ENCODE assay signal across 8 mouse cellular contexts in genomic region chr2:174077004-174077695, GRCm38 (mm10). TPM values are rescaled to one million over a fixed set of nuclear protein-coding genes. Genes with fewer than 3 reads are reported as not detected.
A peak's percentile ranks its signal among the peaks of the same experiment; 100 is the strongest.
DNase-seq lines count a peak whose midpoint lies in the region; ATAC-seq lines count a peak whose summit lies in the region.

No protein-coding gene starts in this region.

- H3K27me3 ChIP-seq in forebrain, embryonic 15.5 days = no peaks in the 10 kb centered on the region

- DNase-seq in layer of hippocampus, postnatal 10 days (ENCODE audit: low spot score in 2 of 2) = peak; percentile 13 to 37
- no peak for DNase-seq in layer of hippocampus, adult 9-11 months
- DNase-seq in c-Kit-positive CD71-positive TER-119-positive erythroid progenitor cells, embryonic 14.5 days (ENCODE audit: low spot score) = peak; percentile 52
- DNase-seq in kidney, postnatal 10 days = peak; percentile 31
- DNase-seq in spleen, postnatal 36 days (ENCODE audit: low spot score in 2 of 2) = peak; percentile 63 to 67
- no peak for DNase-seq in gastrocnemius, adult 8-10 months (ENCODE audit: low spot score in 2 of 2)

- H3K36me3 ChIP-seq in forebrain, embryonic 15.5 days = no peaks in the 10 kb centered on the region

- peak overlapping the region; percentile 81 for H3K9ac ChIP-seq in forebrain, embryonic 15.5 days (replicated peaks)

- H3K27ac ChIP-seq in forebrain, embryonic 15.5 days (replicated peaks) = peak overlapping the region; percentile 93

- peak overlapping the region; percentile 88 for H3K4me3 ChIP-seq in forebrain, embryonic 15.5 days

- H3K9me3 ChIP-seq in forebrain, embryonic 15.5 days = no peaks in the 10 kb centered on the region

- under 1% methylated on average over 19 of the region's 19 CpGs for WGBS in forebrain, embryonic 15.5 days

- H3K4me1 ChIP-seq in forebrain, embryonic 15.5 days = peaks cover 43% of the 10 kb centered on the region

- ATAC-seq in forebrain, embryonic 15.5 days (replicated peaks) = no peak
- peak; percentile 49 for ATAC-seq in megakaryocyte progenitor cell, adult 5-6 weeks (replicated peaks; ENCODE audit: poor library complexity)

- peak overlapping the region; percentile 83 for H3K4me2 ChIP-seq in forebrain, embryonic 15.5 days (replicated peaks)

RNA-seq across cellular contexts. Expression of gene Stx16, which starts 1.0 kb away (rescaled TPM):
- 10 to 100 TPM; 40.2 to 42.7 TPM for total RNA-seq in layer of hippocampus, postnatal 10 days (2021)
- 17.1 and 17.4 TPM in 2 replicates for polyA plus RNA-seq in forebrain, embryonic 15.5 days (2015; fragmentation: Nextera tagmentation; extraction: Ambion mirVana)
- total RNA-seq in megakaryocyte progenitor cell, adult 5-6 weeks (2015) = 26.6 and 29.2 TPM in 2 replicates
- total RNA-seq in megakaryocyte progenitor cell, adult 5-6 weeks (2017) = 19.8 and 30.1 TPM in 2 replicates
- 10 to 100 TPM; 14.0 to 19.3 (median 15.1) TPM for total RNA-seq in gastrocnemius, adult 8-10 months (2022)

RNA-seq across cellular contexts. Expression of gene Npepl1, which starts 33.0 kb away (rescaled TPM):
- total RNA-seq in layer of hippocampus, postnatal 10 days (2021) = 10 to 100 TPM; 15.3 to 17.9 TPM
- polyA plus RNA-seq in forebrain, embryonic 15.5 days (2015; fragmentation: Nextera tagmentation; extraction: Ambion mirVana) = 20.9 and 21.3 TPM in 2 replicates
- 46.8 and 49.6 TPM in 2 replicates for total RNA-seq in megakaryocyte progenitor cell, adult 5-6 weeks (2015)
- total RNA-seq in megakaryocyte progenitor cell, adult 5-6 weeks (2017) = 28.2 and 31.7 TPM in 2 replicates
- 100 to 1,000 TPM in 2 of 4 experiments, 10 to 100 TPM in 2; 95.2 to 109 (median 99.1) TPM for total RNA-seq in gastrocnemius, adult 8-10 months (2022)

Comparison
In these comparisons a context has a peak if more than half of its experiments do, and no peak if none do; other contexts are left out.
1. DNase-seq: peak in layer of hippocampus, postnatal 10 days (2 of 2), c-Kit-positive CD71-positive TER-119-positive erythroid progenitor cells, embryonic 14.5 days (single experiment), kidney, postnatal 10 days (single experiment) and spleen, postnatal 36 days (2 of 2); none in layer of hippocampus, adult 9-11 months (single experiment) and gastrocnemius, adult 8-10 months (0 of 2).